Mouse (Mus musculus) hindbrain, embryonic 16.5 days (tissue): Measurements from ENCODE around the gene Vasn. TPM values are rescaled to one million over a fixed set of nuclear protein-coding genes. Genes with fewer than 3 reads are reported as not detected.
"Not testable (repeated sequence)": the region's sequence is repeated elsewhere in the genome, so short reads cannot be mapped to it uniquely, and the experiment has no call there.

Source experiments
- ATAC-seq: fragments of 200-750 bp; cut with Nextera tagmentation; 2 replicates; pipeline ENCODE4 v1.8.0; 2017; ENCODE audit warnings: moderate TSS enrichment, moderate library complexity
- H3K27ac ChIP-seq: fragments of 300-500 bp; sonication (generic); 2 replicates; pipeline ENCODE4 v1.5.1; 2014; ENCODE audit warnings: low read depth, mild to moderate bottlenecking, control low read depth, low read length, moderate library complexity
- H3K27me3 ChIP-seq: fragments of 300-500 bp; sonication (generic); replicated peaks from 2 replicates; pipeline ENCODE4 v1.6.1; 2014; ENCODE audit warnings: low read length; ENCODE audit not compliant: control insufficient read depth, insufficient read depth
- H3K36me3 ChIP-seq: fragments of 300-500 bp; sonication (generic); 2 replicates; pipeline ENCODE4 v1.6.1; 2014; ENCODE audit warnings: mild to moderate bottlenecking, low read length, moderate library complexity, mixed read lengths; ENCODE audit not compliant: control insufficient read depth, insufficient read depth
- H3K4me1 ChIP-seq: fragments of 300-500 bp; sonication (generic); 2 replicates; pipeline ENCODE4 v1.6.1; 2014; ENCODE audit warnings: low read depth, low read length; ENCODE audit not compliant: control insufficient read depth, insufficient read depth
- H3K4me2 ChIP-seq: fragments of 300-500 bp; sonication (generic); 2 replicates; pipeline ENCODE4 v1.6.1; 2014; ENCODE audit warnings: mild to moderate bottlenecking, low read length, control low read depth, moderate library complexity
- H3K4me3 ChIP-seq: fragments of 300-500 bp; sonication (generic); 2 replicates; pipeline ENCODE4 v1.5.1; 2014; ENCODE audit warnings: mild to moderate bottlenecking, low read length, control low read depth, moderate library complexity
- H3K9ac ChIP-seq: fragments of 300-500 bp; sonication (generic); 2 replicates; pipeline ENCODE4 v1.6.1; 2014; ENCODE audit warnings: low read depth, mild to moderate bottlenecking, control low read depth, low read length, moderate library complexity
- H3K9me3 ChIP-seq: fragments of 300-500 bp; sonication (generic); 2 replicates; pipeline ENCODE4 v1.6.1; 2014; ENCODE audit warnings: mild to moderate bottlenecking, low read length, moderate library complexity; ENCODE audit not compliant: control insufficient read depth
- WGBS: fragments of 180-500 bp; shearing (Covaris S2); extraction: QIAGEN DNeasy Blood & Tissue Kit; methylation state at CpG from one replicate; pipeline ENCODE4 v1.1.7; 2014; 5-methylcytosine and 5-hydroxymethylcytosine counted together
- polyA plus RNA-seq: library from polyadenylated mRNA; unstranded; fragments of >200 nt; fragmentation: Nextera tagmentation; extraction: Ambion mirVana; gene quantifications from 2 replicates; pipeline ENCODE4 v1.2.1, GENCODE M21; 2015

The Vasn gene
- polyA plus RNA-seq, 1 experiment from 2014 or later, result 6.0 TPM

DNA sequence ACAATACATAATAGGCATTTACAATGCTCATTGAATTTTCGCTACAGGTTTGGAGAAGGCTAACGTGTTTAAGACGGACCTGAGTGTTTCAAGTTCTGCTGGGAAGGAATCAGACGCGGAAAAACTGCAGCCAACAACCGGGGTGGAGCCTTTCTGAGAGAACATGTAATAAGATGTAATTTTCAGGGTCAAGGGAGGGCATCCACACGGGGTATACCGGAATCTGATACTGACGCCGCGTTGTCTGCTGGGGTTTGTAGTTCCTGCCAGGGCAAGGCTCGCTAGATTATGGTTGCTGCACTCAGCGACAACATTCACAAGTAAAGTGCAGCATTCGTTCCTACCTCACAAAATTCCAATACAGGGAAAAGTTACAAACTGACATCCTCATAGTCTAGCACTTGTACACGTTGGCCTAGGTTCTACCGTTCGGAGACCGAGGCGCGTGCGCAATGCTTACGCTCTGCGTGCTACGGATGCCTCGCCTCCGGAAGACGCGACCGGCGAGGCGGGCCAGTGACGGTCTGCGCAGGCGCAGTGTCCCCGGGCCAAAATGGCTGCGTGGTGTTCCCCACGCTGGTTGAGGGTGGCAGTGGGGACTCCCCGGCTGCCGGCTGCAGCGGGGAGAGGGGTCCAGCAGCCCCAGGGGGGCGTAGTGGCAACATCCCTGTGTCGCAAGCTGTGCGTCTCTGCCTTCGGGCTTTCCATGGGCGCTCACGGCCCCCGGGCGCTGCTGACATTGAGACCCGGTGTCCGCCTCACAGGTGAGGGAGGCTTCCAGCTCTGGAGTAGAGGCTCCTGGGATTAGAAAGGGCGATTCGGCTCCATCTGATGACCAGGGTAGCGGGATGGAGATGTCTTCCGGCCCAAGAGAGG lies 44.1 kb downstream of the Vasn start:
- under 1% methylated on average over 54 of the region's 54 CpGs for WGBS
- H3K4me1 ChIP-seq, result peaks cover 17% of the 10 kb centered on the region
- peak; percentile 93 for ATAC-seq
- no peaks in the 10 kb centered on the region for H3K9me3 ChIP-seq
- peak overlapping the region; percentile 92 for H3K4me2 ChIP-seq
- peak overlapping the region; percentile 93 for H3K4me3 ChIP-seq
- peak overlapping the region; percentile 91 for H3K27ac ChIP-seq
- H3K9ac ChIP-seq, result peak overlapping the region; percentile 93
- H3K27me3 ChIP-seq, result no peaks in the 10 kb centered on the region
- H3K36me3 ChIP-seq, result peaks cover 8% of the 10 kb centered on the region; the same call in 1 of the 2 replicates

DNA sequence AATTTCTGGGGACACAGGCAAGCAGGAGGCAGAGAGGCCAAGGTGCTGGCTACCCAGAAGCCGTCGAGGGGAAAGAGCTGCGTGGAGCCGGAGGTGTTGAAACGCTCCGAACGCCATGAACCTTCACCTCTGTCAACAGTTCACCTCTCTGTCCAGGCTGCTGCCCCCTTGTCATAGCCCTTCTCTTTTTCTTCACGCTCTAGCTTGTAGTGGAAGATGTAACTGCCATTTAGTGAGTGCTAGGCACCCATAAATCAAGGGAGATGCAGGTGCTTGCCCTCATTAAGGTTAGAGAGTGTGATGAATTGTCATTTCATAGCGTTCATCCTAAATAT lies 44.7 kb downstream of the Vasn start:
- H3K36me3 ChIP-seq, result peaks cover 8% of the 10 kb centered on the region
- H3K27ac ChIP-seq, result peak overlapping the region; percentile 68
- no peak for ATAC-seq
- peaks cover 15% of the 10 kb centered on the region for H3K4me1 ChIP-seq
- under 1% methylated on average over 9 of the region's 9 CpGs for WGBS
- no peaks in the 10 kb centered on the region for H3K27me3 ChIP-seq
- H3K4me3 ChIP-seq, result peak overlapping the region; percentile 93
- no peaks in the 10 kb centered on the region for H3K9me3 ChIP-seq
- peak overlapping the region; percentile 93 for H3K9ac ChIP-seq
- peak overlapping the region; percentile 92 for H3K4me2 ChIP-seq

DNA sequence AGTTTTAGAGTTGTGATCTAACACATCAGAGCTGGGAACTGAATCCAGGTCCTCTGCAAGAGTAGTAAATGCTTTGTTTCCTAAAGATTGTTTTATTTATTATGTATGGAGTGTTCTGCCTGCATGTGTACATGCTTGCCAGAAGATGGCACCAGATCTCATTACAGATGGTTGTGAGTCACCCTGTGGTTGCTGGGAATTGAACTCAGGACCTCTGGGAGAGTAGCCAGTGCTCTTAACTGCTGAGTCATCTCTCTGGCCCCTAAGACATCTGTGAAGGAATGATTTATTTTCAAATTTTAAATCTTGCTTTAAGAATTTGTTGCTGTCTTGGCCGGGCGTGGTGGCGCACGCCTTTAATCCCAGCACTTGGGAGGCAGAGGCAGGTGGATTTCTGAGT lies 49.6 kb downstream of the Vasn start:
- ATAC-seq, H3K9ac ChIP-seq, H3K27me3 ChIP-seq, H3K4me3 ChIP-seq, H3K9me3 ChIP-seq, H3K4me1 ChIP-seq, H3K27ac ChIP-seq, H3K4me2 ChIP-seq: not testable (repeated sequence)
- over 99% methylated on average over 4 of the region's 4 CpGs for WGBS
- peaks cover 33% of the 10 kb centered on the region for H3K36me3 ChIP-seq

Other genes starting within 250 kb of the Vasn start
- 4.0 and 5.0 TPM in 2 replicates for gene Adcy9, start 219.4 kb upstream of the Vasn start, polyA plus RNA-seq
- 16.3 and 27.7 TPM in 2 replicates for gene Srl, start 98.1 kb upstream of the Vasn start, polyA plus RNA-seq
- gene Tfap4, start 80.1 kb upstream of the Vasn start, polyA plus RNA-seq, result 8.5 and 10.6 TPM in 2 replicates
- gene Glis2, start 45.2 kb upstream of the Vasn start, polyA plus RNA-seq, result 13.0 and 14.2 TPM in 2 replicates
- 139 and 150 TPM in 2 replicates for gene Pam16, start 15.0 kb upstream of the Vasn start, polyA plus RNA-seq
- 70.6 and 71.9 TPM in 2 replicates for gene Dnaja3, start within 50 bp of the Vasn start, polyA plus RNA-seq
- 32.1 and 36.6 TPM in 2 replicates for gene Coro7, start 39.8 kb downstream of the Vasn start, polyA plus RNA-seq
- 53.7 and 58.2 TPM in 2 replicates for gene Nmral1, start 79.4 kb downstream of the Vasn start, polyA plus RNA-seq
- gene Hmox2, start 86.4 kb downstream of the Vasn start, polyA plus RNA-seq, result 107 and 121 TPM in 2 replicates
- gene Cdip1, start 150.4 kb downstream of the Vasn start, polyA plus RNA-seq, result 137 and 143 TPM in 2 replicates
- 0.13 and 0.19 TPM in 2 replicates for gene 4930562C15Rik, start 195.5 kb downstream of the Vasn start, polyA plus RNA-seq
- 55.2 and 73.2 TPM in 2 replicates for gene Ubald1, start 240.4 kb downstream of the Vasn start, polyA plus RNA-seq
- 133 and 140 TPM in 2 replicates for gene Mgrn1, start 246.3 kb downstream of the Vasn start, polyA plus RNA-seq